Mouse (Mus musculus) naive thymus-derived CD4-positive, alpha-beta T cell, adult 2 months (primary cell): ENCODE results near the gene Cyp2d22.
"Not testable (repeated sequence)": the region's sequence is repeated elsewhere in the genome, so short reads cannot be mapped to it uniquely, and the experiment has no call there.

Experiments used
- DNase-seq: peaks from one replicate; pipeline ENCODE4 v3.0.0-alpha.2; 2011; ENCODE audit warnings: low read depth

The Cyp2d22 gene

GRCm38 (mm10) chr15:82379871-82380713 lies at the start of gene Cyp2d22:
Gene Cyp2d22, minus strand, starts transcription at chr15:82380260.
- DNase-seq: peak; percentile 67

GRCm38 (mm10) chr15:82423471-82423870 lies 43.4 kb upstream of the Cyp2d22 start:
- no peak for DNase-seq

- DNase-seq: no peak
These were observed 42.9 kb upstream of the Cyp2d22 start for GRCm38 (mm10) chr15:82422935-82423334.

- no peak for DNase-seq
These were observed 38.6 kb upstream of the Cyp2d22 start for GRCm38 (mm10) chr15:82418616-82419015.

- peak; percentile 83 for DNase-seq
These were observed 37.0 kb upstream of the Cyp2d22 start for GRCm38 (mm10) chr15:82416797-82417789.

GRCm38 (mm10) chr15:82407536-82407935 lies 27.5 kb upstream of the Cyp2d22 start:
- no peak for DNase-seq

GRCm38 (mm10) chr15:82406981-82407380 lies 26.9 kb upstream of the Cyp2d22 start, which contains the start of gene Cyp2d10:
Gene Cyp2d10, minus strand, starts transcription at chr15:82407195.
- no peak for DNase-seq

GRCm38 (mm10) chr15:82404163-82404562 lies 24.1 kb upstream of the Cyp2d22 start:
- no peak for DNase-seq

GRCm38 (mm10) chr15:82403606-82404005 lies 23.5 kb upstream of the Cyp2d22 start:
- DNase-seq: no peak

- DNase-seq: no peak
These were observed 22.7 kb upstream of the Cyp2d22 start for GRCm38 (mm10) chr15:82402741-82403140.

- DNase-seq: no peak
These were observed 22.0 kb upstream of the Cyp2d22 start for GRCm38 (mm10) chr15:82402106-82402505.

GRCm38 (mm10) chr15:82401516-82401915 lies 21.5 kb upstream of the Cyp2d22 start:
- no peak for DNase-seq

- not testable (repeated sequence) for DNase-seq
These were observed 15.9 kb upstream of the Cyp2d22 start for GRCm38 (mm10) chr15:82395955-82396354.

- not testable (repeated sequence) for DNase-seq
These were observed 13.9 kb upstream of the Cyp2d22 start, which contains the start of gene Cyp2d11 for GRCm38 (mm10) chr15:82393922-82394321. Gene Cyp2d11, minus strand, starts transcription at chr15:82394022.

GRCm38 (mm10) chr15:82389916-82390315 lies 9.9 kb upstream of the Cyp2d22 start:
- DNase-seq: not testable (repeated sequence)

GRCm38 (mm10) chr15:82385729-82386128 lies 5.7 kb upstream of the Cyp2d22 start:
- no peak for DNase-seq

- no peak for DNase-seq
These were observed 2.4 kb upstream of the Cyp2d22 start for GRCm38 (mm10) chr15:82382441-82382840.

GRCm38 (mm10) chr15:82380714-82381062 lies 628 bp upstream of the Cyp2d22 start:
- DNase-seq: no peak

GRCm38 (mm10) chr15:82379511-82379870 lies 569 bp downstream of the Cyp2d22 start:
- DNase-seq: no peak

GRCm38 (mm10) chr15:82378261-82379180 lies 1.5 kb downstream of the Cyp2d22 start:
- DNase-seq: no peak

GRCm38 (mm10) chr15:82377701-82378100 lies 2.4 kb downstream of the Cyp2d22 start:
- DNase-seq: no peak
